ENCODE assay signal across 19 mouse cellular contexts in the genomic region with DNA sequence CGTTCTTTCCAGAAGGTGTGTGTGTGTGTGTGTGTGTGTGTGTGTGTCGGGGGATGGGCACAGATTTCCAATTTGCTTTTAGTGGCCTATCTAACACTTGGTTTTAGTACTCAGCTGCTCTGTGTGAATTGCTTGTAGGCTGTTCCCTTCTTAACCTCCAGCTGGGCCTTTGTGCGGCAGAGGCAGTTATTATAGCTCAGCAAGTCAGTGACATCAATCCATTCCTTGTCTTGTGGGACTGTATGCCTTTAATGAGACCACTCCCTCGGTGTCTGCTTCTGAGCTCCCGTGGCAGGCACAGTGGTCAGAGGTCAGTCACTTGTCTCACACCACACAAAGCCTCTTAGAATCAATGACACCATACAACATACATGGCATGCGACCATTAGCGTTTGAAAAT. TPM values are rescaled to one million over a fixed set of nuclear protein-coding genes. Genes with fewer than 3 reads are reported as not detected.
DNase-seq lines count a peak whose midpoint lies in the region; ATAC-seq and TF ChIP-seq lines count a peak whose summit lies in the region.
"Had no signal": no experiment of that assay in that cellular context is flagged by ENCODE, and none has a peak within 500 bp of the region (broad histone marks: within the 10 kb centered on the region; RNA-seq: fewer than 3 reads in every experiment).

No protein-coding gene starts in this region.

- H3K4me2 ChIP-seq in forebrain, embryonic 16.5 days (ENCODE audit: low read length) = no peak overlapping the region
- H3K4me2 ChIP-seq in midbrain, embryonic 15.5 days = no peak overlapping the region
- H3K4me2 ChIP-seq: limb, embryonic 15.5 days had no signal

- H3K4me3 ChIP-seq in cortical plate, adult 2 months (ENCODE audit: insufficient read depth, low read length) = no peak overlapping the region
- no peak overlapping the region for H3K4me3 ChIP-seq in forebrain, embryonic 16.5 days (replicated peaks; ENCODE audit: low read length)
- no peak overlapping the region for H3K4me3 ChIP-seq in midbrain, embryonic 15.5 days
- H3K4me3 ChIP-seq: heart, embryonic 10.5 days; limb, embryonic 15.5 days; megakaryocyte, embryonic 14.5 days had no signal

- H3K4me1 ChIP-seq in cortical plate, adult 2 months (ENCODE audit: control insufficient read depth, insufficient read depth, low read length) = no peaks in the 10 kb centered on the region
- H3K4me1 ChIP-seq in forebrain, embryonic 16.5 days (replicated peaks; ENCODE audit: control insufficient read depth, insufficient read depth, low read length) = peaks cover 12% of the 10 kb centered on the region
- H3K4me1 ChIP-seq in midbrain, embryonic 15.5 days = peaks cover 16% of the 10 kb centered on the region
- H3K4me1 ChIP-seq: heart, embryonic 10.5 days; megakaryocyte, embryonic 14.5 days had no signal

- H3K9me3 ChIP-seq in forebrain, embryonic 16.5 days (ENCODE audit: control insufficient read depth, low read length) = no peaks in the 10 kb centered on the region
- H3K9me3 ChIP-seq in midbrain, embryonic 15.5 days = no peaks in the 10 kb centered on the region
- H3K9me3 ChIP-seq: heart, embryonic 10.5 days; limb, embryonic 15.5 days; megakaryocyte, embryonic 14.5 days had no signal

- no peak for TF ChIP-seq CTCF in cortical plate, adult 2 months (IDR thresholded peaks at IDR 0.05; ENCODE audit: extremely low read depth, insufficient read depth, low read length)

- WGBS in forebrain, embryonic 16.5 days = 13% methylated on average over 7 of the region's 7 CpGs
- 25% methylated on average over 7 of the region's 7 CpGs for WGBS in midbrain, embryonic 15.5 days

- DNase-seq in embryo, embryonic 9.5 days (ENCODE audit: extremely low spot score) = peak; percentile 29
- DNase-seq in urinary bladder, adult 2 months (ENCODE audit: low spot score) = no peak
- DNase-seq in gastrocnemius, postnatal 36 days = no peak
- DNase-seq in adipocyte (ENCODE audit: low spot score) = no peak
- DNase-seq: cerebellum, adult 11-12 months; gastrocnemius, postnatal 14 days; kidney, adult 2 months; lung, adult 18-20 months; right cerebral cortex, postnatal 25 days; thymus, adult 2 months had no signal

- no peak for TF ChIP-seq POLR2A in cortical plate, adult 2 months (IDR thresholded peaks at IDR 0.05; ENCODE audit: extremely low read depth, insufficient read depth, low read length)

- H3K36me3 ChIP-seq in forebrain, embryonic 16.5 days (ENCODE audit: control insufficient read depth, insufficient read depth) = no peaks in the 10 kb centered on the region
- no peaks in the 10 kb centered on the region for H3K36me3 ChIP-seq in midbrain, embryonic 15.5 days (replicated peaks)
- H3K36me3 ChIP-seq: heart, embryonic 10.5 days; limb, embryonic 15.5 days had no signal

- peak; percentile 61 for ATAC-seq in forebrain, embryonic 16.5 days
- ATAC-seq in midbrain, embryonic 15.5 days (replicated peaks) = 0 out of 2 replicates have a peak, but pooled peaks have one; percentile 24
- no peak for ATAC-seq in inflammation-experienced regulatory T-cells, adult 6 months
- ATAC-seq: CD4-positive, CD25-positive, alpha-beta regulatory T cell, adult 4 months had no signal

- intact Hi-C loops in gastrocnemius, postnatal 36 days (cut with DNase I) = no loop called here

- H3K27ac ChIP-seq in cortical plate, adult 2 months (ENCODE audit: insufficient read depth, low read length) = peak overlapping the region; percentile 45; the same call in 1 of the 2 replicates
- H3K27ac ChIP-seq in forebrain, embryonic 16.5 days (ENCODE audit: low read length) = no peak overlapping the region
- H3K27ac ChIP-seq in midbrain, embryonic 15.5 days = peak overlapping the region; percentile 38; the same call in 1 of the 2 replicates
- H3K27ac ChIP-seq: heart, embryonic 10.5 days; limb, embryonic 15.5 days had no signal

- H3K9ac ChIP-seq in forebrain, embryonic 16.5 days (replicated peaks; ENCODE audit: low read depth, low read length) = no peak overlapping the region
- no peak overlapping the region for H3K9ac ChIP-seq in midbrain, embryonic 15.5 days
- H3K9ac ChIP-seq: limb, embryonic 15.5 days had no signal

- H3K27me3 ChIP-seq in forebrain, embryonic 16.5 days (replicated peaks; ENCODE audit: control insufficient read depth, insufficient read depth, low read length) = no peaks in the 10 kb centered on the region
- H3K27me3 ChIP-seq in midbrain, embryonic 15.5 days (replicated peaks) = no peaks in the 10 kb centered on the region
- H3K27me3 ChIP-seq: limb, embryonic 15.5 days; megakaryocyte, embryonic 14.5 days had no signal

RNA-seq across cellular contexts. Expression of a gene that starts 39.1 kb away (rescaled TPM):
- polyA plus RNA-seq in cortical plate, adult 2 months (2012; rRNA removed) = 2.7 and 3.0 TPM in 2 replicates
- polyA plus RNA-seq in forebrain, embryonic 16.5 days (2015; fragmentation: Nextera tagmentation; extraction: Ambion mirVana) = 0.62 and 8.4 TPM in 2 replicates
- 1.9 and 2.1 TPM in 2 replicates for polyA plus RNA-seq in midbrain, embryonic 15.5 days (2015; fragmentation: Nextera tagmentation; extraction: Ambion mirVana)
- polyA plus RNA-seq in inflammation-experienced regulatory T-cells, adult 6 months (2017; shearing (Covaris generic)) = not detected
- polyA plus RNA-seq in urinary bladder, adult 2 months (2012; rRNA removed) = 1.7 and 2.1 TPM in 2 replicates
- under 1 TPM; 0.17 to 0.66 TPM for total RNA-seq in gastrocnemius, postnatal 36 days (2021)
- polyA plus RNA-seq: CD4-positive, CD25-positive, alpha-beta regulatory T cell, adult 4 months; large intestine, adult 2 months had no signal
